Mouse (Mus musculus): ENCODE measurements around the gene Ifi211.
"Not testable (repeated sequence)": the region's sequence is repeated elsewhere in the genome, so short reads cannot be mapped to it uniquely, and the experiment has no call there.

GRCm38 (mm10) chr1:173941522-173941921, 28.7 kb upstream of the Ifi211 start:
- TF ChIP-seq MAFK (IDR thresholded peaks at IDR 0.05; ENCODE audit: insufficient read depth, low read depth, low read length); ZNF384 (IDR thresholded peaks at IDR 0.05; ENCODE audit: low read depth, low read length); ZC3H11A (IDR thresholded peaks at IDR 0.05; ENCODE audit: borderline replicate concordance, low read depth, low read length): not testable (repeated sequence)
